Mouse (Mus musculus) brain, embryonic 14.5 days (tissue): ENCODE measurements around the gene Ranbp1. TPM values are rescaled to one million over a fixed set of nuclear protein-coding genes. Genes with fewer than 3 reads are reported as not detected.

Experiments used
- DNase-seq: peaks from one replicate; pipeline ENCODE4 v3.0.0-alpha.2; 2011; ENCODE audit warnings: low read depth
- CTCF ChIP-seq: fragments of 200-500 bp; IDR thresholded peaks from 2 replicates; pipeline ENCODE4 v1.5.1; 2012; ENCODE audit warnings: inconsistent platforms, mild to moderate bottlenecking, moderate library complexity, borderline replicate concordance; ENCODE audit not compliant: insufficient read depth, insufficient read length; ENCODE audit errors: extremely low read depth
- POLR2A ChIP-seq: fragments of 200-500 bp; IDR thresholded peaks from 2 replicates; pipeline ENCODE4 v1.6.1; 2012; ENCODE audit warnings: mild to moderate bottlenecking, inconsistent platforms, borderline replicate concordance; ENCODE audit not compliant: poor library complexity, insufficient read depth, insufficient read length, severe bottlenecking; ENCODE audit errors: extremely low read depth
- polyA plus RNA-seq: library from polyadenylated mRNA; depleted of rRNA; stranded (reverse); fragments of >200 nt; gene quantifications from 2 replicates; pipeline ENCODE4 v1.2.3, GENCODE M21; 2012; rRNA removed

Gene Ranbp1
- polyA plus RNA-seq: 177 and 190 TPM in 2 replicates

GRCm38 (mm10) chr16:18248433-18249363 is at the start of gene Ranbp1, which contains the start of gene Trmt2a:
TSS of gene Ranbp1 (minus strand) at chr16:18248732.
TSS of gene Trmt2a (plus strand) at chr16:18248679.
- peak; percentile 75 for TF ChIP-seq POLR2A
- TF ChIP-seq CTCF: no peak
- DNase-seq: peak; percentile 100

DNA sequence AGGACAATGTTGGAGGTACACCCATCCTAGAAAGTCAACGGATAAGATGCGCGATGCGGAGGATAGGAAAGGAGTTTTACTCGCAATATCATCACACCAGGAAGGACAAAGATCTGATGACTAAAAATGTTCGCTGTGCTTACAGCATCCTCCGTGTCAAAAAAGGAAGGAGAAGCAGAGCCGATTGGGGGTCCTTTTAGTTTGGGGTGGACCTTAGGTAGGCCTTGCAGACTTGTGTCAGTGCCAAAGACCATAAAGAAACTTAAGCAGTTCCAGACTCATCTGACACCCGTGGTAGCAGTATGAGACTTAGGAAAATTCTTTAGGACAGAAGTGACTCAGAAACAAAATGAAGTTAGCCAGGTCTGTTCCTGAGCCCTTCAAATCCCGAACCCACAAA is 41.1 kb upstream of the Ranbp1 start:
- DNase-seq: peak; percentile 1

GRCm38 (mm10) chr16:18289067-18289588 is 40.6 kb upstream of the Ranbp1 start, which contains the start of gene Dgcr8:
TSS of gene Dgcr8 (minus strand) at chr16:18289246.
- no peak for TF ChIP-seq CTCF
- TF ChIP-seq POLR2A: peak; percentile 72
- peak; percentile 100 for DNase-seq

GRCm38 (mm10) chr16:18288581-18289061 is 40.1 kb upstream of the Ranbp1 start:
- TF ChIP-seq CTCF: no peak
- TF ChIP-seq POLR2A: no peak
- DNase-seq: no peak

GRCm38 (mm10) chr16:18288166-18288565 is 39.6 kb upstream of the Ranbp1 start:
- TF ChIP-seq POLR2A: no peak
- no peak for TF ChIP-seq CTCF
- peak; percentile 60 for DNase-seq

- DNase-seq: no peak
- TF ChIP-seq POLR2A (no peak), CTCF (no peak)
Observed at GRCm38 (mm10) chr16:18275166-18275565, 26.6 kb upstream of the Ranbp1 start.

GRCm38 (mm10) chr16:18268182-18268581 is 19.6 kb upstream of the Ranbp1 start:
- TF ChIP-seq CTCF: peak; percentile 44; the same call in 1 of the 2 replicates
- TF ChIP-seq POLR2A: no peak
- DNase-seq: peak; percentile 56

- TF ChIP-seq CTCF (no peak), POLR2A (no peak)
- no peak for DNase-seq
Observed at GRCm38 (mm10) chr16:18265024-18265423, 16.5 kb upstream of the Ranbp1 start.

DNA sequence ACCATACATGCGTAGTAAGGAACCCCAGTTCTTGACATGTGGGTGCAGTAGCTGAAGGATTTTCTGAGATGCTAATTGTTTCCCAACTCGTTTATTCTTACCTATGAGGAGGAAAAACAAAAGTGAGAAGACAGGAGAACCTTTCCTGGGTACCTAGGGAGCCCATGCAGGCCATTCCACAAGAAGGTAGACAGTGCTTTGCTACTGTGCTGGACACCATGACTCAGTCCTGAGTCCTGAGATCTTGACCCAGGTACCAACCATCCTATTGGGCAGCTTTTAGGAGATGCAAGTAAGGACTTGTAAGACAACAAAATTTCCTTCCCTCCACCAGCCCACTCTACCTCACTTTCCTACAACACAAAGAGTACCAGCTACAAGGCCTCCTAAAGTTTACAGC is 9.7 kb upstream of the Ranbp1 start, which contains the start of gene Gm49776:
Gm49776 (minus strand) TSS at position 101 of the 400 bp plus-strand sequence.
- no peak for TF ChIP-seq POLR2A
- no peak for TF ChIP-seq CTCF
- no peak for DNase-seq

GRCm38 (mm10) chr16:18253866-18254265 is 5.3 kb upstream of the Ranbp1 start:
- no peak for TF ChIP-seq CTCF
- no peak for TF ChIP-seq POLR2A
- DNase-seq: no peak

GRCm38 (mm10) chr16:18252736-18253135 is 4.2 kb upstream of the Ranbp1 start:
- no peak for DNase-seq
- no peak for TF ChIP-seq POLR2A
- no peak for TF ChIP-seq CTCF
